Mouse (Mus musculus) adrenal gland, postnatal 25 days (tissue): ENCODE measurements around the gene Sit1. TPM values are rescaled to one million over a fixed set of nuclear protein-coding genes. Genes with fewer than 3 reads are reported as not detected.

Experiments
- DNase-seq: peaks from one replicate; pipeline ENCODE4 v3.0.0; 2021; ENCODE audit warnings: mixed read lengths
- total RNA-seq: library from RNA; stranded (reverse); gene quantifications from 2 replicates; pipeline ENCODE4 v1.2.3, GENCODE M21; 2021

Sit1 gene
- total RNA-seq, 1 experiment from 2014 or later, result 0.24 TPM

DNA sequence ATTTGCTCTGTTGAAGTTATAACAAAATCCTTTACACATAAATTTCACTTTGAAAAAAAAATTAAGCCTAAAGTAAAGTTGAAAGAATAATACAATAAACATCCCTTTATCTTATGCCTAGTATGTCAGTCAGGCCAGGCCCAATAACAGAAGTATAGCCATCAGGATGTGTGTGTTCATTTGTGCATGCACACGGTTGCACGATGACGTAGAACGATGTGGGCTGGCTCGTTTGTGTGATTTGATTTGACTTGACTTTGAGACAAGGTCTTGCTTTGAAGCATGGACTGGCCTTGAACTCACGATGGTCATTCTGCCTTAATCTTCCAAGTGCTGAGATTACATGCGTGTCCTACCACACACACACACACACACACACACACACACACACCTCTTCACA is 16.7 kb downstream of the Sit1 start:
- DNase-seq, result no peak

DNA sequence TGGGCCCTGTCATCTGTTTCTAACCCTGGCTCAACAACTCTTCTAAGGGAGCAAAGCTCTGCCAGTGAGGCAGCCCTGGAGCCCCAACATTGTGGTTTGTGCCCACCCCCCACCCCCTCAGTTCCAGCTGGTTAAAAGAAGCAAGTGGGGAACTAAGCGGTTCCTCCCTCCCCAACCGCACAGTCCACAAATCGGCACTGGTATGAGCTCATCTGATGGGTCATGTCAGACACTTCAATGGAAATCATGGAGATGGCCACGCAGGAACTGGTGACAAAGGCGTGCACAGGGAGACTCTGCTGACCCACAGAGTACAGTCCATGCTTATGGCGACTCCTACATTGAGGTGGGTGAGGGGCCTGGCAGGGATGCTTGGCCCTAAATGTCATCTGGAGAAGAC is 17.6 kb downstream of the Sit1 start:
- DNase-seq, result no peak

DNA sequence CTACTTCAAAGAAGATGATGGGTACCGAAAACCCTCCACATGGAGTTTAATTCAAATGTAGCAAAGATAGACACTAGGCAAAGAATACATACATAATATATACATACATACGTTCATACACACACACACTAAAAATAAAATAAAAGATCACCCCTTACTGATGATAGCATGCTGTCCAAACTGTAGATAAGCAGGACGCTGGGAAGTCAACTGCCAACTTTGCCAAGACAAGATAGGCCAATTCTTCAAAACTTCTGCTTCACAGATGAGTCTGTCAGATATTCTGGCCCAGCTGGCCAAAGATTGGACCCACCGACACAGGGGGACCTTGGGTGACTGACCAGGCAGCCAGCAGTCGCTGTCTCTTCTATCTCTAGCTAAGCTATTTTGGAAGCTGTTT is 20.4 kb downstream of the Sit1 start:
- DNase-seq, result no peak

DNA sequence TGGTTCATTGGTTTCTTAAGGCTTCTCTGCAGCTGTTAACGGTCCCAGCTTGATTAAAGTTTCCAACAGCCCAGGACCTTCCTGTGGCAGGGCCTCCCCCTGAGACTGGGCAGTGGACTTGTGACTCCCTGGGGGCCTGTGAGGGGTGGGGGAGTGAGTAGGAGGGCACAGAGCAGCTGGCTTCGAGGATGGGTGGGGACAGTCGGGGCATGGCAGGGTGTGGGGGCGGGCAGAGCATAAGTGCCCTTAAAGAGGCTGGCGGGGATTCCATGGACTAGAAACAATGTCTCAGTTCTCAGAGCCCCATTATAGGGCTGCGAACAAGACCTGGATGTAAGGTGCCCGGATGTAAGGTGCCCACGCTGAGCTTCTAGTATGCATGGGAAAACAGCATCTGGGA is 26.4 kb downstream of the Sit1 start:
- DNase-seq, result no peak

DNA sequence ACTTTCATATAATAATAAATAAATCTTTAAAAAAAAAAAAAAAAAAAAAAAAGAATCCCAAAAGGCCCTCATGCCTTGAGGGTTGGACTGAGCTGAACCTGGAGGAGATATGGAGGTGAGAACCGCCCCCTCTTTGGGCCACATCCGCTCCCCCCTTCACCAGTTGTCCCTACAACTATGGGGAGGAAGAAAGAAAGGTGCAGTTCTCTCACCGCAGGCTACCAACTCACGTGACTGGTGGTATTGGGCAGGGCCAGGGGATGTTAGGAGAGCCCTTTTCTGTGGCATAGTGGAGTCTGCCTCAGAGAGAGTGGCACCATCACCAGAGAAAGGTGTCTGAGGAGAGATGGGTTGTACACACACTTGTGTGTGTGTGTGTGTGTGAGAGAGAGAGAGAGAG is 27.1 kb downstream of the Sit1 start:
- DNase-seq, result no peak

DNA sequence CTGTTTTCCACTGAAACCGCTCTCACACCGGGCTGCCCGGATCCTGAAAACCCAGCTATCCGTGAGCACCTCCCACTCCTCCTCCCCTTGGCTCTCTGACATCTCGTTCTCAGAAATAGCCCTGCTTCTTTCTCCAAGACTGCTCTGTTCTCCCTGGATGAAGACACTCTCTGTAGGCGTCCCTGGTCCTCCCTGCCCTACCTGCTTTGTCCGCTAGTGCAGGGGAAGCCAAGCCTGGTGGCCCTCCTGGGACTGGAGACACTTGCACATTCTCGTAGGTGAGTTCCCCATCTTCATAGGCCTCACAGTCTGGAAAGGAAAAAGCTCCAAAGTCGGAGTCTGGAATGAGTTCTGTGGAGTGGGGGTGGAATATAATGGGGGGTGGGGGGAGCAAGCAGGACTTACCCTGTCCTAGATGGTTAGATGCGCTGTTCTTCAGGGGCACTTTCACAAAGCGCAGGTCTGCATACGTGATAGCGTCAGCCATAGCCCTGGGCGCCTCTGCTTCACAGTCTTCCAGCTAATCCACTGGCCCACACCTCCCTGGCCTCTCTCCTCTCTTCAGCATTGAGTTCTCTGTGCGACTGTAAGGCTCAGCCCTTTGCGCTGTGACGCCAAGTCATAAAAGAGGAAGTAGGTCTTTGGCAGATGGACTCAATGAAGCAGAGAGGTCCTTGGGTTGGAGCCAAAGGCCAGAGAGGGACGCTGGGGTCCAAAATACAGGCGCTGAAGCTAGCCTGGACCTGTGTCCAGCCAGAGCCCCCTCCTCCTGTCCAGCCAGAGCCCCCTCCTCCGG is 29.3 kb downstream of the Sit1 start, which contains the start of gene Cd72:
TSS of gene Cd72 (minus strand) at position 588 of the 796 bp plus-strand sequence.
- DNase-seq, result no peak

DNA sequence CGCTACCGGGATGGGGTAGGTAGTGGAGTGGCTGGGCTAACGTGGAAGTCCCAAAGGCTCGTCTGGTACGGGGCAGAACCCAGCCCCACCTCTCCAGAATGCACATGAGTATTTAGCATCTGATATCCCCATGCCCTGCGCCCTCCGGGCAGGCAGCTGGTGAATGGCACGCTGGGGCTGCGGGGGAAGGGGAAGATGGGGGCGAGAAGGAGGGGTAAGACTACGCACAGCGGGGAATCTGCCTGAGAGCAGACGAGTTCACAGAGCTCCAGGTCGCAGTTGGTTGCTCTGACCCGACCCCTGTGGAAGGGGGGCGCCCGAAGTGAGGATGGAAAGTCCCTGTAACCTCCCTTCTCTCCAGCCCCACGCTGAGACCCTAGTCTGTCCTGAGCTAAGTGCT is 30.1 kb downstream of the Sit1 start:
- DNase-seq, result no peak

DNA sequence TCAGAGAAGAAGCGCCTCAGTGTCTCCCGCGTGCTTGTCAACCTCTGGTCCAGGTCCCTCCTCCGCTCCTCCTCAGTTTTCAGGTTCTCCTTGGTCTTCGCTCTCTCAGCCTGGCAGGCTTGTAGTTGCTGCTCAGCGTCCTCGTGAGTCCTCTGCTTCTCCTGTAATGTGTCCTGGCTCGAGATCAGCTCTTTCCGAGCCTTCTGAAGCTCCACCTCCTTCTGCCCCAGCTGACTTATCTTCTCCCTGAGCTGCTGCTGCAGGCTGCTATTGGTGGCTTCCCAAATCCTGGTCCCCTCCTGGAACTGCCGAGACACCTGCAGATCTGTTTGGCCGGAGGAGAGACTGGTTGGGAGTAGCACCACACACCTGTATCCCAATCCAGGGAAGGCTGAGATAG is 31.2 kb downstream of the Sit1 start:
- DNase-seq, result no peak

DNA sequence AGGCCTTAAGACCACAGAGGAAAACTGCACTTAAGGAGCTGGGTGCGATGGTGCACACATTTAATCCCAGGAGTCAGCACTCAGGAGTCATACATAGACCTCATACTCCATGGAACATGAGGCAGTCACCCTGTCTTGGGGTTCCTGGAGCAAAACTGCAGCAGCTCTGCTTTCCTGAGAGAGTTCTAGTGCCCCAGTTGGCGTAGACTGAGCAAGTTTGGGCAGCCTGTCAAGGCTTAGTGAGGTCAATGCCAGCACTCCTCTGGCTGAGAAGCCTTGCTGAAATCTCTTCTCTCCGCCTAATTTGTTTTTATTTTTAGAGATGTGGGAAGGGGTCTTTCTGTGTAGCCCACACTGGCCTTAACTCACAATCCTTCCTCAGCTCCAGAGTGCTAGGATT is 35.0 kb downstream of the Sit1 start:
- DNase-seq, result peak; percentile 63

DNA sequence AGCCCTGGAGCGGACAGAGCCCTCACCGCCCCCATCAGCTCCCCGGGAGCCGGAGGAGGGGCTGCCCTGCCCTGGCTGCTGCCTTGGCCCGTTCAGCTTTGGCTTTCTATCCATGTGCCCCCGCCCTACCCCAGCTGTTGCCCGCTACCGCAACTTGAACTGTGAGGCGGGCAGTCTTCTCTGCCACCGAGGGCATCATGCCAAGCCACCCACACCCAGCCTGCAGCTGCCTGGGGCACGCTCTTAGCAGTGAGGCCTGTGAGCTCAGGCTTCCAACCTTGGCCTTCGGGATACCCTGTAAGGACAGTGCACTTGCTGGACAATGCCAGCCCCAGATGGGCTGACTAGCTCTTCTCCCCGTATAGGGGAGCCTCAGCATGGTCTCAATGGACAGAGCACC is 36.3 kb downstream of the Sit1 start:
- peak; percentile 70 for DNase-seq

DNA sequence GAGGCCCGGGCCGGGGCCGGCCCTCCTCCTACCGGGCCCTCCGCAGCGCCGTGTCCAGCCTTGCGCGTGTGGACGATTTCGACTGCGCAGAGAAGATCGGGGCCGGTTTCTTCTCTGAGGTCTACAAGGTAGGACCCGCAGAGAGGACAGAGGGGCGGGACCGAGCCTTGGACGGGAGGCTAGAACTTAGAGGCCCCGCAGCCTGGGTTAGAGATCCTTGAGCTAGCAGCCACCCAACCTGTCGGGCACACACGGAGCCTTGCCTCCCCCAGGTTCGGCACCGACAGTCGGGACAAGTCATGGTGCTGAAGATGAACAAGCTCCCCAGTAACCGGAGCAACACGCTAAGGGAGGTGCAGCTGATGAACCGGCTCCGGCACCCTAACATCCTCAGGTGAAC is 40.0 kb downstream of the Sit1 start:
- DNase-seq, result no peak

DNA sequence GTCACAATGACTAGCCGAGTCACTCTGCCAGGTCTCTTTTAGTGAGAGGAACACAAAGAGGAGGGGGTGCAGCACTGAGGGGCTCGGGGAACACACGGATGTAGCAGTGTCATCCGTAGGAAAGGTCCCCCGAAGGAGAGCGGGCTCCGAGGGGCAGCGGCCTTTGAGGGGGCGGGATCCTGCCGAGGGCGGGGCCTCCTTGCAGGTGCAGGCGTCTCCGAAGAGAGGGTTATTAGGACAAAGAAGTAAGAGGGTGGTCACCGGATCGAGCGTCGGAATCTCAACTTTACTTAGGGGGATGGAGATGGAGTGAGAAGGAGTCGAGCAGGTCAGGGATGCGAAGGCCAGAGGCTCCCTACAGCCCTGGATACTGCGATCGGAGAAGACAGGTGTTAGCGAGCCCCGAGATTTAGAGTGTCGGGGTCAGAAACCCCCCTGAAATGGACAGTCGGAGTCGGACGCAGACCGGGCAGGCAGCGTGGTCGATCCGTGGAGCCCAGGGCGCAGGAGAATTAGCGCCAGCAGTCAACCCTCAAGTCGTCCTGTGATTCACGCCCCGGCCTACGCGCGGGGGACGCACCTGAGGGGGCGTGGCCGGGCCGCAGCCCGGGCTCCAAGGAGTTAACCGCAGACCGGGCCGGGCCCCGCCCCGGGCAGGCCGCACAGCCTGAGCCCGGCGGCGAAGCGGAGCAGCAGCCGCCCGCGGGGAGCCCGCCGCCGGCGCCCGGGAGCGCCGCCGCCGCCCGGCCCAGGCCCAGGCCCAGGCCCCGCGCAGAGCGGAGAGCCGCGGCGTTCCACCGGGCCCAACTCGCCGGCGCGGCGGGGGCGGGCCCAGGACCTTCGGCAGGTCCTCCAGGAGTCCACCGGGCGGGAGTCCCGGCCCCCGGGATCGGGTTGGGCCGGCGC is 40.8 kb downstream of the Sit1 start:
- DNase-seq, result peak; percentile 78

DNA sequence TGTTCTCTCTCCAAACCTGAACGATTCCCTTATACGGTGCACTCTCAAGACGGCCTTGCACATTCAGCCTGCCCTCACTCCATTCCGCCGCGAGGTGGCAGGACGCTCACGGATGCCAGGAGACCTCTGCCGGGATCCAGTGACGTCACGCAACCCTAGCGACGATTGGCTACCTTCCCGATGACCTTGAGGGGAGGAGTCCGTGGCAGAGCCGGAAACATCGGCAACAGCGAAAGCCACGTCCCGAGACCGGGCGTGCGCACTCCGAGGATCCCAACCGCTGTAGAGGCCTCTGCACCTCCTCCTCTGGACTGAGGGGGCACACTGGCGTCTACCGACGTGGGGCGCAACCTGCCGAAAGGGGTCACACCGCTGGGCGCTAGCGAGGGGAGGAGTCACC is 41.5 kb downstream of the Sit1 start:
- DNase-seq, result peak; percentile 99

DNA sequence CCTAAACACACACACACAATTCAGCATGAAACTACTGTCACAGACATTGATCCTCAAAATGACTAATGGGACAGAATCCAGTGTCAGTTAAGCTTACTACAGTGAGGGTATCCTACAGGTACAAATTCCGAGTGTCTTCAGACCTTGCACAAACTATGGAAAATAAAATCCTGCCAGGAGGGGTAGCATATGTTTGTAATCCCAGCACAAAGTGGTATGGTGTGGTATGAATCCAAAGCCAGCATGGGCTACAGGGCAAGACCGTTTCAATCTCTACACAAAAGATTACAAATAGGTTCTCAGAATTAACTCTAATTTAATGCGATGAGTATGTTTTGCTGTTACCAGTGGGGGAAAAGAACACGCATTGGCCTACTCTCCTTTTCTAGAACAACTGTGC is 41.9 kb downstream of the Sit1 start, which contains the start of gene Tesk1:
TSS of gene Tesk1 (plus strand) at position 301 of the 400 bp plus-strand sequence.
- DNase-seq, result no peak

DNA sequence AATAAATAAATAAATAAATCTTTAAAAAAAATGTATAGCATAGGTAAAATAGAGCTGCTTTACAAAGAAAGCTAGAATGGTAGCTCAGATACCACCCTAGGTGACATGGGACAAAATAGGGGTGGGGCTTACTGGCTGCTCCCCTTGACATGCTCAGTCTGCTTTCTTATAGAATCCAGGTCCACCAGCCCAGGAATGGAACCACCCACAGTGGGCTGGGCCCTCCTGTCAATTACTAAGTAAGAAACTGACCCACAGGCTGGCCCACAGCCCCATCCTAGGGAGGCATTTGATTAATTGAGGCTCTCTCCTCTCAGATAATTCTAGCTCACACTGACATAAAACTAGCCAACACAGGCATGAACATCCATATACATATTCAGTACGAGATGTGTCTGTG is 50.7 kb downstream of the Sit1 start:
- DNase-seq, result no peak

Other genes starting within 250 kb of the Sit1 start
- gene Atp8b5, start 216.6 kb downstream of the Sit1 start, total RNA-seq, result 0.57 and 1.2 TPM in 2 replicates
- gene Rusc2, start 101.8 kb downstream of the Sit1 start, total RNA-seq, result 38.6 and 62.1 TPM in 2 replicates
- not detected in 2 replicates for gene Fam166b, start 54.6 kb downstream of the Sit1 start, total RNA-seq
- 51.3 and 53.2 TPM in 2 replicates for gene Tesk1, start 41.8 kb downstream of the Sit1 start, total RNA-seq
- gene Cd72, start 29.1 kb downstream of the Sit1 start, total RNA-seq, result 2.9 TPM in 1 of 2 replicates, not detected in the other
- 54.6 and 58.2 TPM in 2 replicates for gene Ccdc107, start 9.2 kb upstream of the Sit1 start, total RNA-seq
- gene Arhgef39, start 16.0 kb upstream of the Sit1 start, total RNA-seq, result 4.6 and 7.4 TPM in 2 replicates
- gene Car9, start 23.2 kb upstream of the Sit1 start, total RNA-seq, result 0.61 TPM in 1 of 2 replicates, not detected in the other
- 98.8 and 110 TPM in 2 replicates for gene Tpm2, start 40.0 kb upstream of the Sit1 start, total RNA-seq
- gene Creb3, start 78.6 kb upstream of the Sit1 start, total RNA-seq, result 111 and 172 TPM in 2 replicates
- 229 and 303 TPM in 2 replicates for gene Tln1, start 79.0 kb upstream of the Sit1 start, total RNA-seq
- 50.5 and 58.9 TPM in 2 replicates for gene Rgp1, start 95.0 kb upstream of the Sit1 start, total RNA-seq
- gene Gba2, start 95.1 kb upstream of the Sit1 start, total RNA-seq, result 11.9 and 15.4 TPM in 2 replicates
- gene Msmp, start 100.8 kb upstream of the Sit1 start, total RNA-seq, result 4.5 and 5.7 TPM in 2 replicates
- gene Npr2, start 148.2 kb upstream of the Sit1 start, total RNA-seq, result 26.9 and 37.9 TPM in 2 replicates
- 0.55 TPM in 1 of 2 replicates, not detected in the other for gene Spag8, start 169.9 kb upstream of the Sit1 start, total RNA-seq
- 63.7 and 75.0 TPM in 2 replicates for gene Hint2, start 172.7 kb upstream of the Sit1 start, total RNA-seq
- gene Tmem8b, start 185.2 kb upstream of the Sit1 start, total RNA-seq, result 4.3 and 7.4 TPM in 2 replicates
- 0.21 TPM in 1 of 2 replicates, not detected in the other for gene Fam221b, start 185.4 kb upstream of the Sit1 start, total RNA-seq
- gene Olfr70, start 217.1 kb upstream of the Sit1 start, total RNA-seq, result not detected in 2 replicates
- not detected in 2 replicates for gene Olfr71, start 226.5 kb upstream of the Sit1 start, total RNA-seq
- gene Hrct1, start 243.5 kb upstream of the Sit1 start, total RNA-seq, result 1.5 and 1.9 TPM in 2 replicates
- 2.1 and 2.7 TPM in 2 replicates for gene Spaar, start 246.3 kb upstream of the Sit1 start, total RNA-seq